Mouse (Mus musculus) heart, postnatal 25 days (tissue): Measurements from ENCODE around the gene Rpl34. TPM values are rescaled to one million over a fixed set of nuclear protein-coding genes. Genes with fewer than 3 reads are reported as not detected.

ENCODE experiments used
- DNase-seq: peaks from one replicate; pipeline ENCODE4 v3.0.0; 2022; ENCODE audit warnings: low spot score
- intact Hi-C: fragments of 180-260 bp; cut with DNase I; formaldehyde crosslinking; loops from one replicate; pipeline ENCODE4 v1.15.1; 2025
- total RNA-seq, 2 experiments: library from RNA; stranded (reverse); gene quantifications; 2 replicates each; pipeline ENCODE4 v1.2.3; 2021

Rpl34 gene
- total RNA-seq, 2 experiments from 2014 or later = 365 to 388 TPM

DNA sequence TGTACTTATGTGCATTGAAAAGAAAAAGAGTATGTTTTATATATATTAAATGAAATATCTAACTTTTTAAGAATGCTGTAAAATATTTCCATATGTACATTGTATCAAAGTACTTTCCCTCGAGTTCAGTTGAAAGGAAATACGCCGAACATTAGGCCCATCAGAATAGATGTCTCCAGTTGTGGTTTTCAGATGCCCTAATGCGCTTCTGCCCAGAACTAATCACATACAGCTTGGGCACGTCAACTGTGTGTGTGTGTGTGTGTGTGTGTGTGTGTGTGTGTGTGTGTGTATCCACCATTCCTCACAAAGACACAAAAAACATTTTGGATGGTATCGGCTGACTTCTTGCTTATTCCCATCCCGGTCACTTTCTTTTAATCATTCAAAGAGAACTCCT is 13.6 kb downstream of the Rpl34 start:
- no peak for DNase-seq
- intact Hi-C loops = no loop called here

DNA sequence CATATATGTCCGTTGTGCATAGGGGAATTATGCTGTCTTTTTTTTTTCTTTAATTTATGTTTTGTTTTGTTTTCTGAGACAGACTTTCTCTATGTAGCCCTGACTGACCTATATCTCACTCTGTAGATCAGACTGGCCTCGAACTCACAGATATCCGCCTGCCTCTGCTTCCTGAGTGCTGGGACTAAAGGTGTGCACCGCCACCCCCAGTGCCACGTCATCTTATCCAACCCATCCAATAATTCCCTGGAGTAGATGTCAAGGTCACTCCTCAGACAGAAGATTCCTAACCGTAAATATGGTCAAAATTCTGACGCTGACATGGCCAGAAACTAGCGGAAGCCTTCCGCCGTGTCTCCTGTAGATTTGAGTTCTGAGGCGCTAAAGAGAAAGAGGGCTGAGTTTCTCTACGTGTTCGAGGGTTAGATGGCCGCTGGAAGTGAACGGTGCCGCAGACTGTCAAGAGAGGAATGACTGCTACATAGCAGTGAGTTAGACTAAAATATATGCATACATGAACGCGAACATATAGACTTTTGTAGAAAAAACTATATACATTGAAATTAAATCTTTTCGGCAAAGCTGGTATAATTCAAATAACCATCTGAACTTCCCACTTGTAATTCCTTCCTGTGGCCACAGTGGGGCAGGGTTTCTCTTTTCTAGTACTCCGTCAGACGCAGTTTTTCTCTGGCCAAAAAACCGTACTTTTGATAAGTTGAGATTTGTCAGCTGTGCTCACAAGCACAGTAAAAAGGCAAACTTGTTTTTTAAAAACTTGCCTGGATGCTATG is 15.2 kb downstream of the Rpl34 start:
- DNase-seq = peak; percentile 20
- intact Hi-C loops = loop anchor here (1.0 kb wide), 1 partner anchor 522 kb away; no protein-coding TSS in a partner anchor

DNA sequence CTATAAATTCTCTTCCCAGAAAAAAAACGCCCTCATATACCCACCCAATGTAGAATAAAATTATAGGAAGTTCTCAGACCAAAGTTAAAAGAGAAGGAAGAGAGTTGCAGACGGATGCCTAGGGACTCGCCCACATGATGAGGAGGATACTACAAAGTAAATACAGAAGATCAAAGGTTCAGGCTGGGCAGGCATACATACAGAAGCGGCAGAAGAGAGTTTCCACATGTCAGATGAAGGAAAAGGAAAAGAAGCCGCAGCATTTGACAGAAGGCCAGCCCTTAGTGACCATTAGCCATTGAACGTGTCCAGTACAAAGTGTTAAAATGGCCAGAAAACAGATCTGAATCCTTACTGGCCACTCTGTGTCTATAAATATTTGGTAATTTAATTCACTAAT is 17.3 kb downstream of the Rpl34 start:
- intact Hi-C loops = no loop called here
- no peak for DNase-seq

DNA sequence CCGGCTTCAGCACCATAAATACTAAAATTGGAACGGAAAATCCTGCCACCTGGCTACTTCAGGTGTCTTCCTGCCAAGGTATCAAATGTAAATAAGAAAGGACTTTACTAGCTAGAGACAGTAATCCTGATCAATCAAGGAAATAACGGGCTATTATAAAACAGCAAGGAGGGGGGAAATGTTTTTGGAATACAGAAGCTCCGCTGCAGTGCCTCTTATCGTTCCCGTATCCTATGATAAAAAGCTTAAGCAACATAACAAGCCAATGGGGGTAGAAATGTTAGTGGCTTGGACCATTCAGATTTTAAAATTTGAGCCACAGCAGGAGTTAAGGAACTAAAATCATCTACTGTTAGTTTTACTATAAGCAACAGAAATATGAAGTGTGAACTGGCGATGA is 20.1 kb downstream of the Rpl34 start:
- intact Hi-C loops = loop anchor here (2.0 kb wide), 1 partner anchor 19 kb away; no protein-coding TSS in a partner anchor
- DNase-seq = no peak

DNA sequence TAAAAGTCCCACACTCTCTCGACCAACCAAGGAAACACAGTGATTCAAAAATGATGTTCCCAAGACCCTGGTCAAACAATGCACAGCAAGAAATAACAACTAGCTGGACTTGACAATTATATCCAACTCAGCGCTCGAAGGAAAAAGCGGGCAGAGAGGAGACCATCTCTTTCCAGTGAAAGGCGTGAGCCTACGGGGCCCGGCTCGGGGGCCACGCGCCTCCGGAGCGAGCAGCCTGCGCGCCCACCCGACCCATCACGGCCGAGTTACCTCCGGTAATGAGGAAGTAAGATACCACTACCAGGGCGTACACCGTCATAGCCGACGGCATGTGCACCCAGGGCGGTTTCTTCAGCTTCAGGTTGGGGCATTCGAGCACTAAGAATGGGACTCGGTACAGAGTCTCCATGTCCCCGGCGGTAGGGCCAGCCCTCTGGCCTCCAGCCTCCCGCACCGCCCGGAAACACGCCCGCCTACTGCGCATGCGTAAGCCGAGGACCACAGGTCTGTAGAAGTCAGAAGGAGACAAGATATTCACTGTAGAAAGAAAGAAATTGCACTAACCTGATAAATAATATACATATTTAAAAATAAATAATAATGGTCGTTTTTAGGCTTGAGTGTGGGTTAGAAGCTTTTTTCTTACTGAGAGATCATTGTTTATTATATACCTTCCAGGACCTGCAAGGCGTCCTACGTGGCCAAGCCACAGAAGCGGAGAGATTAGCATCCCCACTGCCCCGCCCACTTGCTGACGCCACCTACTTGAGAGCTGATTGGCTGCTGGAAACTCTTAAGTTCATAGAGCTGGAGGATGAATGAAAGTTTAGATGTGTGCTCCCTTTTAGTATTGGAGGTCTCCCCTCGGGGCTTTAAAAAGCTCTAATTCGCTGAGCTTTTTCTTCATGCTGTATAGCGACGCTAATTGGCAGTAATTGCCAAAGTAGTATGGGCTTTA is 21.0 kb downstream of the Rpl34 start, which contains the start of gene Ostc:
TSS of gene Ostc (minus strand) at position 478 of the 958 bp plus-strand sequence.
- intact Hi-C loops = loop anchor here (10.0 kb wide), 1 partner anchor 874 kb away; the partner anchor contains the start of genes Cfi and Gar1
- DNase-seq = peak; percentile 91

DNA sequence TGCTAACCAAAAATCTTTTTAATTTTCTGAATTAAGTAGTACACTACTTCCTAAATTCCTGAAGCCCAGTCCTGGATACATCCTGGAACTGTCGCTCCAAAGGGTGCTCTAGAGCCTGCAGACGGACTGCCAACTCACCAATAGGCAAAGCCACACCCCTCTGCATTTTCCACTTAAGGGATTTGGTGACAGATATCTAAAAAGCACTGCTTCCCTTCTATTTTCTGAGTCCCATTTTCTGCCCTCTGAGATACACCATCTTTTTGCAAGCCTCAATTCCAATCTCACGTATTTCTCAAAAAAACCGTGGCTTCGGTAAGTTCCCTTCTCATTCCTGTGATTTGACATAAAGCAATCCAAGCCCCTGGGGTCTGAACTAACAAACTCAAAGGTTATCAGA is 21.7 kb downstream of the Rpl34 start:
- no peak for DNase-seq
- intact Hi-C loops = loop anchor here (10.0 kb wide), 1 partner anchor 874 kb away; the partner anchor contains the start of genes Cfi and Gar1

DNA sequence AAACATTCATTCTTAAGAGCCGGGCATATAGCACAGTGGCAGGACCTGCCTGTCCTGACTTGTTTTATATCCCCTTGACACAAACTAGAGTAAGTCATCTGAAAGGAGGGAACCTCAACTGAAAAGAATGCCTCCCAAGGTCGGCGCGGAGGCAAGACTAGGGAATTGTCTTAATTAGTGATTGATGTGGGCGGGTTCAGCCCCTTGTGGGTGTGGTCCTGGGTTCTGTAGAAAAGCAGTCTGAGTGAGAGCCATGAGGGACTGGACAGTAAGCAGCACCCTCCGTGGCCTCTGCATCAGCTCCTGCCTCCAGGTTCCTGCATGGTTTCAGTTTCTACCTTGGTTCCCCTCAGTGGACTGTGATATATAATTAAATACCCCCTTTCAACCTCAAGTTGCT is 27.9 kb downstream of the Rpl34 start:
- DNase-seq = no peak
- intact Hi-C loops = loop anchor here (10.0 kb wide), 1 partner anchor 867 kb away; the partner anchor contains the start of genes Cfi and Gar1

DNA sequence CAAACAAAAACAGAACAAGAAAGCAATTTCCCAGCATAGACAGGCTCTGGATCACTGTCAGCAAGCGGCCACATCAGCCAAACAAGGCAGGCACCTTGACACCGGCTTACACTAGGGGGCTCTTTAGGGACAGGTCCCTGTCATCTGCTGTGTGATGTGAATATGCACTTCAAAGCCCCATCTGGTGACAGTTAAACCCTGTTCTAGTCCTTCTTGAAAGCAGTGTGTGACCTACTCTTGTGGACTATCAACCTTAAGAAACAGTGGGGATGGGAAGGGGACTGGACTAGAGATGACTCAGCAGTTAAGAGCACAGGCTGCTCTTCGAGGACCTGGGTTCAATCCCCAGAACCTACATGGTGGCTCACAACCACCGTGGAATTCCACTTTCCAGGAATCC is 32.6 kb downstream of the Rpl34 start:
- no peak for DNase-seq
- intact Hi-C loops = loop anchor here (10.0 kb wide), 2 partner anchors 513 to 793 kb away; partner anchors contain the start of gene Casp6

DNA sequence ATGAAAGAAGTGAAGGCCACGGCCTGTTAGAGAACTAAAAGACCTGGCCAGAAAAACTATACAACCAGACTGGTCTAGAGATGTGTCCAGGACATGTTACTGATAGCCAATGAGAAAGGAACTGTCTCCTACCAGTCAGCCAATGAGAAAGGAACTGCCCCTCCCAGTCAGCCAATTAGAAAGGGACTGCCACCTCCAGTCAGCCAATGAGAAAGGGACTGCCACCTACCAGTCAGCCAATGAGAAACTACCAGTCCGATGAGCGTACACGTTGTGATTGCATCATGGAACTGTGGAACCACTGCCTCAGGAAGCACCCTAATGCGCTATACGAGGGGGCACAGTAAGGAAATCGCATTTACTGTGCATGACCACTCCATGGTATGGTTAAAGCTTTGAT is 35.5 kb downstream of the Rpl34 start:
- intact Hi-C loops = loop anchor here (2.0 to 10.0 kb wide), 3 partner anchors 510 to 790 kb away; partner anchors contain the start of gene Casp6
- no peak for DNase-seq

DNA sequence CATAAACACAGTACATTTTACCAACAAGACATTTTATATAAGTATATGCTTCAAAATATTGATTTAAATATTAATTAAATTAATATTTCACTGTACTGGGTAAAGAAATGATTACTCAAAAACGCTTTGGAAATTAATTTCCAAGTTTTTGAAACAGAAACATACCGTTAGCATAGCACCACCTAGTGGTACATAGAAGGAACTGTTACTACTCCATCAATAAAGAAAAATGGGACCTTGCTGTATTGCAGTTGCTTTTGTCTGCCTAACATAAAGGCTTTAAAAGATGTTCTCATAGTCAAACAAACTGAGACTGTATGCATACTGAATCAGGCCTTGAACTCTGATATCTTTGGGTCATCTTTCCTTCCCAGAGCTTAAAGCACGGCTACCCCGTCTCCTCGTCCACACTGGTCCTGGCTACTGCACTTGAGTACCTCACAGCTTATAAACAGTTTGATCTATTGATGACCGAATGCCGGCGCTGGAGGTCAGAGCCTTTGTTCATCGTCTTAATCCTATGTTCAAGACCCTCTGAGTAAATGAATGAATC is 36.1 kb downstream of the Rpl34 start:
- no peak for DNase-seq
- intact Hi-C loops = loop anchor here (2.0 to 10.0 kb wide), 3 partner anchors 509 to 789 kb away; partner anchors contain the start of gene Casp6

DNA sequence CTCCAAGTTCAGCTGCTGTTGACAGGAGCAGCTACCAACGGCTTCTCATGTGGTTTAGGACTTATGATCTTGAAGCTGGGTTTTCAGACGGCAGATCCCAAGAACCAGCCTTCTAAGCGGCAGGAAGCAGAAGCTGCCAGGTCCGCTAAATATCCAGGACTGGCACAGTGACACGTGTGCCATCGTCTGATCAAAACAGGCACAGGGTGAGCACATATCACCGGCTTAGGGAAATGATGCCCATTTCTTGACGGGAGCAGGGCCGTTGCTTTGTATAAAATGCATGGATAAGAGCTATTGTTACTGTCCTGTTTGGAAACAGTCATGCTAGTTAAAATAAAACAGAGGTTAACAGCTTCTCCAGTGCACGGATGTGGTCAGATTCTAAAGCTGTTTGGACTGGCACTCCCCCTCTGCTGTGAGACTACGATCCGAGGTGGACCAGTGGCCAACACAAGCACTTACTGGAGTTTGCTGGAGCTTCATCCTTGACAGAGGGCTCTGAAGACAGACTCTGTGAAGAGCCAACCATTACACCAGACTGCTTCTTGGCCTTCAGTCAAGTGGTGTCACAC is 38.5 kb downstream of the Rpl34 start:
- intact Hi-C loops = loop anchor here (10.0 kb wide), 2 partner anchors 507 to 787 kb away; partner anchors contain the start of gene Casp6
- no peak for DNase-seq

DNA sequence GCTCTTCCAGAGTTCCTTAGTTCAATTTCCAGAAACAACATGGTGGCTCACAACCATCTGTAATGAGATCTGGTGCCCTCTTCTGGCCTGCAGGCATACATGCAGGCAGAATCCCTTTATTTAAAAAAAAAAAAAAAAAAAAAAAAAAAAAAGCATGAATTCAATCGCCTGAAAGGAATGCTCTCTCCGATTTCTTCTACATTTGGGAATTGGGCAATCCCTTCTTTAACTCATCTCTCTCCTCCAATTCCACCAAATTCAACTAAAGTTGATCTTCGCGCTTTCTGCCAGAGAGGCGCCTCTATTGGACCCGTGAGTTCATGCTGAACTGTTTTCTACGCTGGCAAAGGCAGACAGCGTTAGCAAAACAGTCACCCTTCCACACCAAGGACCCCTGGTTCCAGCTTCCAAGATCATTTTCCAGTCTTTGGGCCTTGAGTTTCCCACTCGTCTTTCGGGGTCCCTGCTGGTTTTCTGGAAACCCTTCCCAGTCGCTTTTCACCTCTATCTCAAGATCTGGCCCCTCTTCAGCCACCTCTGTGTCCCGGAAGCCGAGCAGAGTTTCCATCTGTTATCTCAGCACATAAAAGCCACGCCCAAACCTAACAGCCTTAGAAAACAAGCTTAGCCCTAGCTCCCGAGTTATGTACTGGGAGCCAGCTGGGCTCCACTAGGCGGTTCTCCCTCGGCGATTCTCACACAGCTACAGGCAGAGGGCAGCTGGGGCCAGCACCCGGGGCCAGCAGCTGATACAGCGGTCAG is 39.2 kb downstream of the Rpl34 start:
- peak; percentile 59 for DNase-seq
- intact Hi-C loops = loop anchor here (10.0 kb wide), 2 partner anchors 506 to 786 kb away; partner anchors contain the start of gene Casp6

DNA sequence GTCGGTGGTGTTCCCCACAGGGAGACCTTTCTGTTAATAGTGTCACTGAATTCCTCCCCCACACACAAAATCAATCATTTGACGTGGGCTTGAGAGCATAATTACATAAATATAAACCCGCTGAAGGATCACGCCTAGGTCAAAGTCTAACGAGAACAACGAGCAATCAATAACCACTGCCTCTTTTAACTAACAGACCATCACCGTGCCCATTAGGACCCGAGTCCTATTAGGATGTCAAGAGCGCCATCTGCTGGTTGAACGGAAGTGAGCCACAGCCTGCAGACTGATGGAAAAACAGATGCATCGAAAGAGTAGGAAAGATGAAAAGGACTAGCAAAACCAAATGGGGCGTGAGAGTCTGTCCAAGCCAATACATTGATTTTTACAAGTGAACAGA is 40.6 kb downstream of the Rpl34 start:
- intact Hi-C loops = loop anchor here (10.0 kb wide), 2 partner anchors 505 to 785 kb away; partner anchors contain the start of gene Casp6
- DNase-seq = no peak

DNA sequence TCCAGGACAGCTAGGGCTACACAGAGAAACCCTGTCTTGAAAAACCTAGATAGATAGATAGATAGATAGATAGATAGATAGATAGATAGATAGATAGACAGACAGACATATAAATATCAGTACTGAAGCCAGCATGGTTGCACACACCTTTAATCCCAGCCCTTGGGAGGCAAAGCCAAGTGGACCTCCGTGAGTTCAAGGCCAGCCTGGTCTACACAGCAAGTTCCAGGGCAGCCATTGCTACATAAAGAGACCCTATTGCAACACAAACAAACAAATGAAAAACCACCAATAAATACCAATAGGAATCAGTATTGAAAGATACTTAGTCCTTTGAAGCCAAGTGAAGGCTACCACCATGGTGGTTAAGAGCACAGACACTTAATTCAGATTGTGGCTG is 43.1 kb downstream of the Rpl34 start:
- intact Hi-C loops = no loop called here
- DNase-seq = no peak

DNA sequence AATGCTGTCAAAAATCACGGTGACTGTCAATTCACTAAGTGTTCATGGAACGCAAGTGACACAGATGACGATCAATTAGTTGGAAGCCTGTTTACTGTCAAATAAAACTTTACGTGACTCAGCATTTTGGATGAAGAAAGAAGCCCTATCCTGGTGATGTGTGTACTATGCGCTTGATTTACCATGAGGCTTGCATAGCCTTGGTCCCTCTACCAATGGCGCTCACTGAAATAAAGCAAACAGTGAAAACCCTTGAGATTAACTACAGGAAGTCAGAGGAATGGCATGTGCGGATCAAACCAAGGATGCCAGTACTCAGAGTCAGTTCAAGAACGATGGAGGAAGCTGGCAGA is 45.2 kb downstream of the Rpl34 start:
- intact Hi-C loops = no loop called here
- DNase-seq = no peak

DNA sequence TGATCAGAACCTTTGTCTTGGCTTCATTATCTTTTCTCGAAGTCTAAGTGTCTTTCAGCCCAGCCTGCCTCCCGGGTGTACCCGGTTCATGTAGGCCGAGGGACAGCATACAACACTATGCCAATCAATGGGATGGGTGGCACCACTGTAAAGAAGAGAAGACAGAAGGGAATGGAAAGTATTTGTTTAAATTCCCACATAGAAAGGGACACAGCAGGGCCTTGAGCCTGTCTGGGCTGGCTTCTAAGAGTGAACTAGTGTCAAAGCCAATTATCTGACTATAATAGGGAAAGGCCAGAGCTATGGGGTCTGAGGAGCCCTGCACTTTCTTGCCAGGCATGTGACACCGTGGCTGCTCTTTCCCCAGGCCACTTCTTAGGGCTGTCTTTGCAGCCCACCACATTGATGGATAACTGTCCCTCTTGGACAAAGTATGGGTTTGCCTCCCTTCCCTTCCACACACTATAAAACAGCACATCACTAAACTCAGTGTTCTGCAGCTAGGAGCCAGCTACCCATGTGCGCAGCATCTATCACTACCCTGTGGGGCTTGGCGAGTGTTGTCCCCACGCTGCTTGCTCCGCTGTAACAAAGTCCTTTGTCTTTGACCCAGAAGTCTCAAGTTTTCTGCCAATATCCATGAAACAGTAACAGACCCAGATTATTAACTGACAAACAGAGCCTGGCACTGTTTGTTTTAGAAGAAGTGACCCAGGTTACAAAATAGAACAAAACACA is 45.8 kb downstream of the Rpl34 start:
- intact Hi-C loops = no loop called here
- DNase-seq = no peak

DNA sequence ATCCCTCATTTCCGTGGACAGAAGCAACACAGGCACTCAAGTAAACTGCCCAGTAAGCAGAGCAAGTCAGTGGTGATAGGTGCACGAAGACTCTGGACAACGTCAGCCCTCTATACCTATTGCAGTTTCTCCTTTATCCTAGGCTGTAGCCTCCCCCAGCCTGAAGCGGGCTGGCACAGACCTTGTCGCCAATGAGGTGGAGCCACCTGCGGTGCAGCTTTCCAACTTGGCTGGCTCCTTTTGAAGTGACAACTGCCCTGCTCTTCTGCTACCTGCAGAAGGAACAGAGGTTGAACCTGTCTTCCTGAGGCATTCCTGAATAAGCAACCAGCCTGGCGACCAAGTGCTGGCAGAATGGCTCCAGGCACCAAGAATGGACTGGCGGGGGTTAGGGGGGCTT is 46.4 kb downstream of the Rpl34 start:
- no peak for DNase-seq
- intact Hi-C loops = no loop called here

DNA sequence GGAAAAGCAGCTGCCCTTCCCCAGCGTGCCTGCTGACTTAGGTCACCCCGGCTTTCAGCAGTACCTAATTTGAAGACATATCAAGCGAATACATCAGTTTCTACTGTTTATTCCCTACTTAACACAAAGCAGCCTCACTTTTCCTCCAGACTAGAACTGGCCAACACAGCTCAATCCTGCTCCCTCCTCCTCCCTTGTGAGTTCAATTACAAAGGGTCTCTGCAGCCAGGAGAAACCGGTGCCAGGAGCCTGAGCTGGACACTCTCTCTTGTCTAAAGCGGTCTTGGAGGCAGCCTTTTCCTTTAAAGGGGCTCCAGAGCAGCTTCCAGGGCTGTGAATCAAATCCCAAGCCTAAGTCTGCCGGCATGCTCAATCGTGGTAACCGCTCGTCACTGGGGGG is 48.0 kb downstream of the Rpl34 start:
- DNase-seq = no peak
- intact Hi-C loops = no loop called here
